Mouse (Mus musculus) cerebellum, adult 8-10 months (tissue): Measurements from ENCODE around the gene Il11ra1.

ENCODE experiments used
- DNase-seq: peaks from one replicate; pipeline ENCODE4 v3.0.0; 2022

Il11ra1 gene

DNA sequence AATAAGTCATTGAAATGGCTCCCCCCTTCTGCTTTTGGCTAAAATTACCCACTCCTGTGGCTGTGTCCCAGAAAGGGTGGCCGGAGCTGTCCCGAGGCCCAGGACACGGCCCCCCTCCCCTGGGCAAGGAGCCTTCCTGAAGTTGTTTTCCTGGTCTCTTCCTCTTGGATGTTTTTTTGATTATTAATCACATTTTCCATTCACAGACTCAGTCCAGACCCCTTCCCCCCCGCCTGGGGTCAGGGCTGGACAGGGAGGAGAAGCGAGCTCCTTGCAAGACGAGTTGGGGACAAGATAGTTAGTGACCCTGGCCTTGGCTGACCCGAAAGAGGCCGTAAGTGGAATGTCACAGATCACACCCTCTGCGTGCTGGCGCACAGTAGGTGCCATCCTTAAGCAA lies at the start of gene Il11ra1:
Gene Il11ra1, plus strand, starts transcription at position 207 of the 400 bp plus-strand sequence.
- DNase-seq: peak; percentile 13

DNA sequence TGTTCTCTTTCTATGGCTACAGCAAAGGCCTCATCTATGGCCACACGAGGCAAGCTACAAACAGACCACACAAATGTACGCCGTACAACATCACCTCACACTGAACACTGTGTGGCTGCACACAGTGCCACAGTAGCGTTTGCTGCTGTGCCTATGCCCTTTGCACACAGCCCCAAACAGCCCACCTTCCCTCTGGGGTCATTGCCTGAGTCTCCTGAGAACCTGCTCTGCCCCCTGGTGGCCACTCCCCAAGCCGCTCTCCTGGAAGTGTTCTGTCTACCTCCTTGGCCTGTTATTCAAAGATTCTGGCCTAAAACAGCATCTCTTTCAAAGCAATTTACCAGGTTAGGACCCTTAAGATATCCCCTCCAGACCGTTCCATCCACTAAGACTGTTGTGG lies 46.5 kb upstream of the Il11ra1 start:
- DNase-seq: peak; percentile 81

DNA sequence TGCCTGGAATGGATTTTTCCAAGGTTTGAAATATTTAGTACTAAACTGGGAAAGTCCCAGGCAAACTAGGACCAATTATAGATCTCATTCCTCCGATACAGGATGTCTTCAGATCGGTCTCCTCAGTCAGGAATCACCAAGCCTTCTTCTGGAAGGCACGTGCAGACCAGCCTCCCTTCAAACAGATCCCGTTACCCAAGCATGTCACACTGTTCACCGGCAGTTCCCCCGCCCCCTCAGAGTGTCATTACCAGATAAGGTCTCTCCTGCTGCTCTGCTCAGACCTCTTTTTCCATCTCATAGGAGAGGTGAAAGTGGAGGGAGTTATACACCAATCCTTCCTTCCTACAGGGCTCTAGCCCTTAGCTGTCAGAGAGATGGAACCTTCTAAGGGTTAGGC lies 46.1 kb upstream of the Il11ra1 start:
- no peak for DNase-seq

DNA sequence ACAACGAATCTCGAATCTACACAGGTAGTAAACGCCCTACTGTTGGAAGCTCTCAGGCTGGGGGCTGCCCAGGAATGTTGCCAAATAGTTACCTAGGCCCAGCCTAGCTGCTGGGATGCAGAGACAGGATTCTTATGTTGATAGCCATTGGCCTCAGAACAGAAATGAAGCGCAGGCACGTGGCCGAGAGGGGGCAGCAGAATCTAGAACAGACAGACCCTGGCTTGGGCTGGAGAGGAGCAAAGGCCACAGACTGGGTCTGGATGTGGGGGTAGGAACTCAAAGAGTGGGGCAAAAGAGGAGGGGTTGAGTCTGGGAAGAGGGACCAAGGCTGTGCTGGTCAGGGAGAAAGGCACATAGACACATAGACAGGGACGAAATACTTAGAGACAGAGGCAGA lies 45.6 kb upstream of the Il11ra1 start:
- DNase-seq: peak; percentile 74

DNA sequence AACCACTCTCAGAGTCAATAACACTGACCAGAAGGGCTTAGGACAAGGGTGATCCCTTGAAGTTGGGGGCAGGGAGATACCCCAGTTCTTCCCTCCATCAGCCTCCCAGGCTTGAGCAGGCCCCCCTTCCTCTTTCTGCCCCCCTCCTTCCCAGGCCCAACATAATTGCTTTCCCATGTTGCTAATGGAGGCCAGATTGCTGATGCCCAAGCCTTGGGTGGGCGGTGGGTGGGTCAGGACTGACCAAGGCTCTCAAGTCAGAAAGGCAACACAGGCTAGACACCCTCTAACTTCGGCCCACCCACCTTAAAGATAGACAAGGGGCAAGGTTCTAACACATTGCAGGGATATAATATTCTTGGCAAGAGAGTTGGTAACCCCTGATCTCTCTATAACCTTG lies 44.3 kb upstream of the Il11ra1 start:
- no peak for DNase-seq

DNA sequence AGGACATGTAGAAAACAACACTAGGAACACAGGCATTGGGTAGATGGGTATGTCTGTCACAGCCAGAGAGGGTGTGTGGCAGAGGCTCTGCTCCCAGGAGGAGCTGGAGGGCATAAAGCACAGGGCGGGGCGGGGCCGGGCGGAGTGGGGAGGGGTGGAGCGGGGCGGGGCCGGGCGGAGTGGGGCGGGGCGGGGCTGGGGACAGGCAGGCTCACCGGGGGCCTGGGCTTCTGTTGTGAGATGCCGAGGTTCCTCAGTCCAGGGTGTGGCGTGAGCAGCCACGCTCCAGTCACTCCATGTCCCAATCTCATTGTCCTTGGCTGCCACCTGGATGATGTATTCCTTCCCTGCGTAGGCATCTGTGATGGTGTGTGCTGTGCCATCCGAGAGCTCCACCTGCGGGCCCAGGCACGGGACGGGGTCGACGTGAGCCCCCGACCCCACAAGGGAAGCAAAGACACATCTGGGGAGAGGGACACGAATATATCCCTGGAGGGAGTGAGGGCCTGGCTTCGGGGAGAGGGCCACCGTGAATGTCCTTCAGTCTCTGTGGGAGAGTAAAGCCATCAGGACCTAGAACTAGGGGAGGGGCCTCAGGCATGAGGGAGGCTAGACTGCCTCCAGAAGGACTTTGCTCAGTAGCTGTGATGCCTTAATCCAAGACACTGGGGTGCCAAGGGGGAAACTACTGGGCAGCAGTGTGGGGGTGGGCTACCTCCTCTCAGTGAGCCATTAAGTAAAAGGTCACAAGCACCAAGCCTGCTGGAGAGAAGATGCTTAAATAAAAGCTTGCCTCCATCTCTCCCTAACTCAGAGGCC lies 41.0 kb upstream of the Il11ra1 start:
- DNase-seq: no peak

DNA sequence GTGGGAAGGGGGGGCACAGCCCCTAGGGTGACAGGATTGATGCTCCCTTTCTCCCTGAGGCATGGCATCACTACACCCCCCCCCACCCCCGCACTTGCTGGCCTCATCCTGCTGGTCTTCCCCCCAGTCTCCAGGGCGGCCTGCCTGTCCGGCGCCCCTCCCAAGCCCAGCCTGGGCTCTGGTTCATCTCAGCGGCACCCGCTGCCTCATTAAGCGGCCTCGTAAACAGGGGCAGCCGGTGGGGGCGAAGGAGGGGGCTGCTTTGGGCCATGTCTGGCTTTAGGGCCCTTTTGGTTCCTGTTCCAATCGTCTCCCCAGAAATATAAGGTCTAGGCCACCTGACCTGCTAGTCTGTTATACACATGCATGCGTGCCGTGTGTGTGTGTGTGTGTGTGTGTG lies 40.2 kb upstream of the Il11ra1 start:
- no peak for DNase-seq

DNA sequence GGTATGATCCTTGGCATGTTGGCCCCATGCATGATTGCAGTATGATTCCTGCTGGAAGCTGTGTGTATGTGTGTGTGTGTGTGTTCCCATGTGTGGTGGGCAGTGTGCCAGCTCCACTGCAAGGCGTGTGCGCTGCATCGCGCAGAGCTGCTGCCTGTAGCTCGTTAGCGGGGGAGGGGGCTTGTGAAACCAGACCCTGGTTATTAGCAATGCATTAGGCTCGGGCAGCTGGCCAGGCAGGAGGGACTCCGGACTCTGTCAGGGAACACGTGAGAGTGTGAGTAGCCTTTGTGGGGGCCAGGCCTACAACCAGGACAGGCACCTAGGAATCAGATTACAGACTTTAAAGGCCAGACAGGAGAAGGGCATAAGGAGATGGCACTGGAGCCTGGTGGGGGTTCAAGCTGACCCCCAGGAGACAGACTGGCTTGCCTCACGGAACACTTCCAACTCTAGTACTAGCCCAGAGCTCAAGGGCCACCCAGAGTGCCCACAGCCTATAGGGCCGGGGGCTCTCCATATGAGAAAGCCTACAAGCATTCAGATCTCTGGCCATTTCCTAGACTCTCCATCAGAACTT lies 38.8 kb upstream of the Il11ra1 start:
- DNase-seq: no peak

DNA sequence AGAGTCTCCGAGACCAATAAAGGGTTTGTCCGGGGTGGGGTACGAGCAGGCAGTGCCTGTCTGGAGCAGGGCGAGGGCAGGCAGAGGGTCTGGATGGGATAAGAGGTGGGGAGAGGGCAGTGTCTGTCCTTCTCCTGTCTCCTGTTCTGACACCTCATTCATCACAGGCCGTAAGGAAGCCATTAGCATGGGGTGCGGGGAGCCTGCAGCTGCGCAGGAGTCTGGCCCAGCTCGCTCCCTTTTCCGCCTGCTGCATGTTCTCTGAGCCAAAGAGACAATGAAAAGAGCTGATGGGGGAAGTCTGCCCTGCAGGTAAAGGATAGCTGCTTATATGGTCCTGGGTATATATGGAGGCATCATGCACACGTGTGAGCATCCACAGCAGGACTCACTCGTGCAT lies 37.1 kb upstream of the Il11ra1 start:
- no peak for DNase-seq

DNA sequence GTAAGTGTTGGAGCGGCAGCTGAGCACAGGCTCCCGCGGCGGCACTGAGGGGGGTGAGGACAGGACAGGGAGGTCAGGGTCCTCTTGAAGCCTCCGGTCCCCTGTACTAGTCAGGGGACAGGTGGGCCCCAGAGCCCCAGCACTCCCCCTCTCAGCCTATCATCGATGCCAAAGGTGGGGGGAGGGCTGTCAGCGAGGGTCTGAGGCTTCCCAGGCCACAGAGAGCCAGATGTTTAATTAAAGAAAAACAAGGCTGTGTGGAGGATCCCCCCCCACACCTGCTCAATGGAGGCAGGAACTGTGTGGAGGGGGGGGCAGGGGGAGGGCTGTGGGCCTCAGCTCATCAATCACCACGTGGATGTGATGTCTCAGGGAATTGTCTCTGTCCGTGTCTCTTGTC lies 36.2 kb upstream of the Il11ra1 start:
- DNase-seq: no peak

DNA sequence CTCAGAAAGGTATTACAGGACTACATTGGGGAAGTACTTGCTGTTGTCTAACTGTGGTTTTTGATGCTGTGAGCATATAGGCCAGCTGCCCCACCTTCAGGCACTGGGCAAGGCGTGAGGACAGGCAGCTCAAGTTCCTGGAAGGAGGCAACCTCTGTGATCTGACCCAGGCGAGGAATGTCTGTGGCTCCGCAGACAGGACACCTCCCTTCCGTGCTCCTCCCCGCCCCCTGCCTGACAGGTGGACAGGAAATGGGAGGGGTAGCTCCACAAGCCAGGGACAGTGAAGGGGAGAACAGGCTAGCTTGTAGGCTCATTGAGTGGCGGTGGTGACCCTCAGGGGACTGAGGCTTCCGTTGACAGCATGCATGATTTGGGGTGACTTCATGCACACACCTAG lies 35.3 kb upstream of the Il11ra1 start:
- no peak for DNase-seq

DNA sequence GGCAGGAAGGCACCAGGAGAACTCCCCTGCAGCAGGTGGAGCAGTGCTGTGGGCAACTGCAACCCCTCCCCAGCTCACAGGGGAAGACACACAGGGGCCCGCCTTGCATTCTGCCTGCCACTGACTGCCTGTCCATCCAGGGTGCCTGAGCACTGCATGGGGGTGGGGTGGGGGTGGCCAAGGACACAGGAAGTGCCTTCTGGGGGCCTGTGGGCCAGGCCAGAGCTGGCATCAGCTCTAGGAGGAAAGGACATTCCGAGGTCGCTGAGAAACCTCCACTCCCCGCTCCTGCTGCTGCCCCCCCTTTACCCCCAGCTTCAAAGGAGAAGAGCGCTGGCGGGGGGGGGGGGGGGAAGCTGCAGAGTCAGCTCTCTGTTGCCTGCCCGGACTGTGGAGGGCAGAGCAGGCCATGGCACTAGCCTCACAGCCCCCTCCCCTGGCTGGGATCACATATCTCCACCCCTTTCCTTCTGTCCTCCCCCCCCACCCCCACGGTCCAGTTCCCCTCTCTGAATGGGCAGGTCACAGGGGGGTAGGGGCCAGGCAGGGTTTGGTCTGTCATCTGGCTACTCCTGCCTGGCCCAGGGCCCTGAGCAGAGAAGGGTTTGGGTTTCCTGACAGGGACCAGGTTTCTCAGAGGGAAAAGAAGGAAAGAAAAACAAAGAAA lies 34.6 kb upstream of the Il11ra1 start:
- no peak for DNase-seq

DNA sequence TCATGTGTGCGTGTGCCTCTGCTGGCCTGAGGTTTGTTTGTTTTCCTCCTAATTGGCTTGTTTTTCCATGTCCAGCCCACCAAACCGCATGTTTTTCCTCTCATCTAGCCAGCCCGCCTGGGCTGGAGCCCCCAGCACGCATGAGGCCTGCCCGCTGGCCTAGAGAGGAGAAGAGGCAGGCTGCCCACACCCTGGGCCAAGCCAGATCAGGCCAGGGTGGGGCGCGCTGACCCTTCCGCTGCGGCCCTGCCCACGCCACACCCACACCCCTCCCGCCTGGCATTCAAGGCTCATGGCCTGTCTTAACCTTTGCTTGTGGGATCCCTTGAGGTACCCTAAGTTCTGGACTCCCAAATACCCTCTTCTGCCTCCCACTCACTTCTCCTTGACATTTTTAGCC lies 33.1 kb upstream of the Il11ra1 start:
- no peak for DNase-seq

DNA sequence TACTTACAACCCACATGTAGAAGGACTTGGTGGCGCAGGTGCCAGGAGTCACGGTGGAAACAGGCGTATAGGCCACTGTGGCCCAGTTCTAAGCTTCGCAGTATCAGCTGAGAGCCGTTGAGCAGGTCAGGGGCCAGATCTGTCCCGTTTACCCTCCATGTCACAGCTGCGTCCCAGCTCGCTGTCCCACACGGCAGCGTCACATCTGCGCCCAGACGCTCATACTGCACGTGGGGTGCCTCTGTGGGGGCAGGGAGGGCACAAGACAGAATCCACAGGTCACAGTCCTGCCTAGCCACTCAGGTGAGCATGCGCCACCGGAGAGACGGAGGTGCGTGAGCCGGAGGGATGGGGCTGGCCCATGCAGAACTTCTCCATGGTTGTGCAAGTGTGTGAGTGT lies 29.0 kb upstream of the Il11ra1 start:
- DNase-seq: no peak

DNA sequence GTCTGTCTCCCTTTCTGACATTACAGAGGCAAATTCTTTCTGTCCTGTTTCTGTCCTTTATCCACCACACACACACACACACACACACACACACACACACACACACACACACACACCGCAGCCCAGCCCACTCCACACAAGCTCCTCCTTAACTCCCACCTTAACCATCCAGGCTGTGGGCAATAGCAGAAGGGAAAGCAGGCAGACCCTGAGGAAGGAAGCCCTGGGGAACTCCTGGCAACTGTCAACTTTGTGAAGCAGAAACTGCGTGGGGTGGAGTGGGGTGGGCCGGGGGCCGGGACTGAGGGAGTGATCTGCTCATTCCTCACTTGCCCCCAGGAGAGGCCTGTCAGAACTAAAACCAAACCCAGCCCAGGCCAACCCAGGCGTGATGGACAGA lies 28.3 kb upstream of the Il11ra1 start:
- no peak for DNase-seq

DNA sequence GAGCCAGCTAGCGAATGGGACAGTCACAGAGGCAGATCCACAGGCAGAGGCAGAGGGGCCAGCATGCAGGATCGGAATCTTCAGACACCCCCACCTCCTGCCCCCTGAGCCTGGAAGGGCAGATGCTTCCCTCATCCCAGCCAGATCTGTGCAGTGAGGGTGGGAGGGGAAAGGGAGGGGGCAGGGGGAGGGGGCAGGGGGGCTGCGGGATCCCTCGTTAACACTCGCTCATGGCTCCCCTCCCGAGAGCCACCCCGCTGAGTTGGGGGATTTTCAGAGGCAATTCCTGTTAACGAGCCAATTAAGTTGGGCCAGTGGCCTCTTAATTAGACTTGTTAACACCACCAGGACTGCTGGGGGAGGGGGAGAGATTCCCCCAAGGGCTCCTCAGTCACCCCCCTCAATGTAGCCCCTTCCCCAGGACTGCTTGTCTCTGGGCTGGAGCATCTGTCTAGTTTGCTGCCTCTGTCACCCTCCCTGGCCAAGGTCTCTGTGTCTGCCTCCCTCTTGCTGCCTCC lies 27.8 kb upstream of the Il11ra1 start:
- no peak for DNase-seq

DNA sequence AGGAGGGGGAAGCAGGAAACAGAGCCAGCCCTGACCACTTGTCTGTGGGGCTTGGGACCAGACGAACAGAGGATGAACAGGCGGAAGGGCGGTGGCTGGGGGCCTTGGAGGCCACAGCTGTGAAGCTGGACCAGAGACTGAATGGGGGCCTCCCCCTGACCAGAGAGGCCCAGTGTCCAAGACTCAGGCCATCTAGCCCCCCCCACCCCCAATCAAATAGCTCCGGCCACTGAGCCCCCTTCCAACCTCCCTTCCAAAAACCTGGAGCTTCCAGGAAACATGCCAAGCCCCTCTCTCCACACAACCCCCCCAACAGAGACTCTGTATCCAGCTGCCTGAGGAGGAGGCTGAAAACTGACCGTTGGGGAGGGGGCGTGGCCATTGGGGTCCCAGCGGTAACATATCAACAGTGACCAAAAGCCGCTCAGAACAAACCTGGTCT lies 27.2 kb upstream of the Il11ra1 start:
- no peak for DNase-seq

DNA sequence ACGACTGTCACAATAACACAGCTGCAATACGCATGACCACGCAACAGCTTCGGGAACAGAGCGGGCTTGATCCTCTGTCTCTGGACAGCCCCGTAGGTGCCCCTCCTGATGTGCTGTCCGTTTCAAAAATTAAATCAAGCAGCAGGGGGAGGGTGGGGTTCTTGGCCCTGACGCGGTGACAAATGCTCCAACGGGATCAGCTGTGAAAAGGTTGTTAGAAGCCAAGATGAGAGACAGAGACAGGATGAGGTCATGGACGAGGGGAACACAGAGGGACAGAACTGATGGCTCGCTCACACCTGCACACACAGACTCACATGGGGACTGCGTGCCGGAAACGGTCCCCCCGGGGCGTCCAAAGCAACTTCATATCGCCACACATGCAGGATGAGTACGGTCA lies 26.6 kb upstream of the Il11ra1 start:
- no peak for DNase-seq

DNA sequence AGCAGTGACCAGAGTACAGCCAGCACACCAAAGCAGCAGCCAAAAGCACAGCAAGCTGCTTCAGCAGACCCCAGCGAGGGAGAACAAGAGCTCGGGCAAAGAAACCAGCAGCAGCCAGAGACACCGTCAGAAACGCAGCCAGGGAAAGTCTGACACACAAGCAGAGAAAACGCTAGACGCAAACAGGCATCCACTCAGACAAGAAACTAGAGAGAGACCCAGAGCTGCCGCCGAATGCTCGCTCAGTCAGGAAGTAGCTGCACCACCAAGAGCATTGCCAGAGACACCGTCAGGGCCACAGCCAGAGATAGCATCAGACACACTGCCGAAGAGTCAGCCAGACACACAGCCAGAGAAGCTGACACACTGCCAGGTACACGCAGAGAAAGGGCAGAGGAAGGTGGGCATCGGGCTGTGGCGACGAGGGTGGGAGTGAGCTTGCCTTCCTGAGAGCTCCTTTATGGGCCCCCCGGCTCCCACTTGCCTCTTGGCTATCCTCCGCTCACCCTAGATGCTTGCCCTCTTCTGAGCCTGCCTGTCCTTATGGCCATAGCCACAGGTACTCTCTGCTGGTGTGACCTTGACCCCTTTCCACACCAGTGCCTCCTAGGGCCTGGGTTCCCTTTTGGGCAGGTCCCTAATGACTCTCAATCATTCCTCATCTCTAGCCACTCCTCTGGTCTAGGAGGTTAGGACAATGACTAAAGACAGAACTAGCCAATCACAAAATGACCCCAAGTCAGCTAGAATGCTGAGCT lies 23.4 kb upstream of the Il11ra1 start:
- DNase-seq: peak; percentile 57

DNA sequence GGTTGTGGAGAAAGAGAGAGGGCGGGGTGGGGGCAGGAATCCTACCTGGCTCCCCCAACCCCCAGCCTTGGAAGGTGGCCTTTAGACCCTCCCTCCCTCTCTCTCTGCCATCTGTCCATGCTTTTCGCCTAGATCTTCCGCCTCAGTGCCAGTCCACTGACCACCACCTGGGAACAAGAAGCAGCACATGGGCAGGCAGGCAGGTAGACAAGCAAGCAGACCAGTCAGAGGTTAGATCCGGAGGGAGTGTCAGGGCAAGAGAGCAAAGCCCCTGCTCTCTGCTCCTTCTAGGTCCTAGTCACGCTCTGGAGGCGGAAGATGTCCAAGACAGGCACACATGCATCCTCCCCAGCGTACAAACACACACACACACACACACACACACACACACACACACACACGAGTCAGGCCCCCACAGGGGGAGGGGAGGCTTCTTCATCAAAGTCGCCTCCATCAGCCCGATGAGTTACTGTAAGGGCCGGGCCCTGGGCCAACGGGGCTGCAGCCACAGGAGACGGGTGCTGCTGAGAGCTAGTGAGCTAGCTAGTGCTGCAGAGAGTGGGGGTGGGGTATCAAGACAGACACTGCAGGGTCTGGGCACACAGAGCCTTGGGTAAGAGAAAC lies 22.7 kb upstream of the Il11ra1 start:
- peak; percentile 69 for DNase-seq

DNA sequence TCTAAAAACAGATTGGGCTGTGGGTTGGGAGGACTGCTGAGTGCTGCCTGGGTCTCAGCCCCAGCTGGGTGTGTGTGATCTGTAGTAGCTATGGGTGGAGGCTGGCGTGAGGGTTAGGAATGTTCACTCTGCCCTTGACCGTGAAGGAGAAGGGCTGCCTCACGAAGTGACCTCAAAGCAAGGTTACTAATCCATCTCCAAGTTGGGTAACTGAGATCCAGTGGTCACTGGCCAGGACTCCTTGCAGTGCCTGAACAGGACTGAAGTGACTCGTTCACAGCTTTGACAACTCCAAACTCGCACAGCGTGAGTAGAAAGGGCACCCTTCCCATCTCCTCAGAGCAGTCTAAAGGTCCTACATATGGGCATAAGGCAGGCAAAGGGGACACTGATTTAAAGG lies 20.9 kb upstream of the Il11ra1 start:
- no peak for DNase-seq

DNA sequence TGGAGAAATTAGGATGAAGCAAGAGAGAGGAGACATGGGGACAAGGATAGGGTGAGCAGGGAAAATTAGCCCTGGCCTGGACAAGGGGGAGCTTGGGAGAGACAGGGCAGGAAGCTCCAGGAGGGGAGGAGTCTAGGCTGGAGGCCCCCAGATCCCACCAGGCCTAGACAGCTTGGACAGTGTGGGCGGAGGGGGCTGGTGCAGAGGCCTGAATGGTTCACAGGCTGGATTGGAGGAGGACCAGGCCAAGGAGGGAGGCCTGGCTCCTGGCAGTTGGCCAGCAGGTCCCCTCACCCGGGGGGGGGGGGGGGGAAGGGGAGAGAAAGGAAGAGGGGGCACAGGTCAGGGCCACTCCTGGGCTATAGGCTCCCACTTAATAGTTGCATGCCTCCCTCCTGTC lies 20.5 kb upstream of the Il11ra1 start:
- no peak for DNase-seq

DNA sequence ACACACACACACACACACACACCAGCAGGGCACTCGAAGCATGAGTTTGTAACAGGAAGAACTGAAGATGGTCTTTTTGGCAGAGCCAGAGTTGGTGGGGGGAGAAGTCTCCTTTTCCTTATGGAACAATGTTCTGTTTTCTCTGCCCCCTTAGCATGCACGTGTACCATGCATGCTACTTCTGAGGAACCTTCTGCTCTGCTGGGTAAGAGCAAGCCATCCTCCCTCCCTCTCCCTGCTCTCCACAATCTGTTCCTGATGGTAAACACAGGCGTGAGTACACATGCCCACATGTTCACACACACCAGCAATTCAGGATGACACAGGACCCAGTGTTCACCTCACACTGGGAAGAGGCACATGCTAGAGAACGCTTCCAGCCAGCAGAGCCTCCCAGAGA lies 18.6 kb upstream of the Il11ra1 start:
- DNase-seq: no peak
